Mouse (Mus musculus) cerebellum, adult 18-20 months (tissue): ENCODE measurements around the gene Stard13.

ENCODE experiments used
- DNase-seq, 2 experiments: peaks; one replicate each; pipeline ENCODE4 v3.0.0; 2021

The Stard13 gene

GRCm38 (mm10) chr5:151135965-151136364 lies 97.7 kb downstream of the Stard13 start:
- no peak for DNase-seq

GRCm38 (mm10) chr5:151135078-151135826 lies 98.4 kb downstream of the Stard13 start:
- DNase-seq, result no peak

- no peak for DNase-seq
Measured at GRCm38 (mm10) chr5:151134202-151134601, 99.4 kb downstream of the Stard13 start.

- DNase-seq, result no peak
Measured at GRCm38 (mm10) chr5:151133744-151134143, 99.9 kb downstream of the Stard13 start.

- DNase-seq, result no peak
Measured at GRCm38 (mm10) chr5:151129762-151130161, 103.9 kb downstream of the Stard13 start.

GRCm38 (mm10) chr5:151127298-151127717 lies 106.3 kb downstream of the Stard13 start:
- DNase-seq, result no peak

- no peak for DNase-seq
Measured at GRCm38 (mm10) chr5:151126608-151127005, 107.0 kb downstream of the Stard13 start.

GRCm38 (mm10) chr5:151125985-151126607 lies 107.5 kb downstream of the Stard13 start:
- no peak for DNase-seq

- no peak for DNase-seq
Measured at GRCm38 (mm10) chr5:151117846-151118245, 115.8 kb downstream of the Stard13 start.

GRCm38 (mm10) chr5:151116192-151116887 lies 117.3 kb downstream of the Stard13 start:
- no peak for DNase-seq

- no peak for DNase-seq
Measured at GRCm38 (mm10) chr5:151112743-151113142, 120.9 kb downstream of the Stard13 start.

GRCm38 (mm10) chr5:151111080-151111871 lies 122.4 kb downstream of the Stard13 start:
- DNase-seq, result no peak

- no peak for DNase-seq
Measured at GRCm38 (mm10) chr5:151110461-151110908, 123.2 kb downstream of the Stard13 start.

- no peak for DNase-seq
Measured at GRCm38 (mm10) chr5:151109822-151110221, 123.8 kb downstream of the Stard13 start.

- DNase-seq, result no peak
Measured at GRCm38 (mm10) chr5:151108955-151109354, 124.7 kb downstream of the Stard13 start.

GRCm38 (mm10) chr5:151108291-151108897 lies 125.2 kb downstream of the Stard13 start:
- DNase-seq, result no peak

- DNase-seq, result no peak
Measured at GRCm38 (mm10) chr5:151106841-151107240, 126.8 kb downstream of the Stard13 start.

GRCm38 (mm10) chr5:151105054-151105971 lies 128.3 kb downstream of the Stard13 start:
- no peak for DNase-seq

- no peak for DNase-seq
Measured at GRCm38 (mm10) chr5:151104354-151105053, 129.1 kb downstream of the Stard13 start.

- no peak for DNase-seq
Measured at GRCm38 (mm10) chr5:151103284-151103683, 130.4 kb downstream of the Stard13 start.

- no peak for DNase-seq
Measured at GRCm38 (mm10) chr5:151102262-151102661, 131.4 kb downstream of the Stard13 start.
